Mouse (Mus musculus): Measurements from ENCODE around the gene H13. TPM values are rescaled to one million over a fixed set of nuclear protein-coding genes. Genes with fewer than 3 reads are reported as not detected.

The H13 gene
- total and polyA plus RNA-seq, 2 experiments from 2014 or later: 162 to 196 TPM

- DNase-seq (ENCODE audit: low spot score) (peak; percentile 78), ATAC-seq (peak; percentile 55; the same call in 1 of the 2 replicates)
- Histone ChIP-seq H3K27me3 (ENCODE audit: insufficient read depth, low read length) (no peaks in the 10 kb centered on the region), H3K9ac (replicated peaks; ENCODE audit: low read length) (peak overlapping the region; percentile 91), H3K4me1 (ENCODE audit: insufficient read depth, low read length) (peaks cover 14% of the 10 kb centered on the region; the same call in 1 of the 2 replicates), H3K9me3 (ENCODE audit: low read length) (no peaks in the 10 kb centered on the region), H3K4me2 (ENCODE audit: low read depth, low read length) (peak overlapping the region; percentile 74), H3K4me3 (ENCODE audit: low read length) (peak overlapping the region; percentile 87), H3K36me3 (ENCODE audit: insufficient read depth, low read length) (0 out of 2 replicates have a peak, but pooled peaks cover 2% of the 10 kb centered on the region), H3K27ac (0 out of 2 replicates have a peak overlapping the region, but pooled peaks have one; percentile 97)
- 20% methylated on average over 5 of the region's 5 CpGs for WGBS
- TF ChIP-seq CTCF (IDR thresholded peaks at IDR 0.05; ENCODE audit: low read depth): peak; percentile 73
Measured at GRCm38 (mm10) chr2:152671642-152671999, 2.4 kb downstream of the H13 start.

GRCm38 (mm10) chr2:152672166-152672565, 2.9 kb downstream of the H13 start:
- Histone ChIP-seq H3K9ac (replicated peaks; ENCODE audit: low read length) (peak overlapping the region; percentile 31; the same call in 1 of the 2 replicates), H3K27ac (no peak overlapping the region), H3K27me3 (ENCODE audit: insufficient read depth, low read length) (no peaks in the 10 kb centered on the region), H3K4me3 (ENCODE audit: low read length) (peak overlapping the region; percentile 87), H3K4me1 (ENCODE audit: insufficient read depth, low read length) (peaks cover 14% of the 10 kb centered on the region; the same call in 1 of the 2 replicates), H3K9me3 (ENCODE audit: low read length) (no peaks in the 10 kb centered on the region), H3K36me3 (ENCODE audit: insufficient read depth, low read length) (peaks cover 8% of the 10 kb centered on the region; the same call in 1 of the 2 replicates), H3K4me2 (ENCODE audit: low read depth, low read length) (peak overlapping the region; percentile 74)
- no peak for TF ChIP-seq CTCF (IDR thresholded peaks at IDR 0.05; ENCODE audit: low read depth)
- ATAC-seq (no peak), DNase-seq (ENCODE audit: low spot score) (no peak)
- WGBS: 74% methylated on average over 12 of the region's 12 CpGs

GRCm38 (mm10) chr2:152674148-152674547, 4.9 kb downstream of the H13 start:
- no peaks in the 10 kb centered on the region for H3K9me3 ChIP-seq (ENCODE audit: low read length)
- WGBS: 75% methylated on average over 11 of the region's 11 CpGs
- H3K27me3 ChIP-seq (ENCODE audit: insufficient read depth, low read length): no peaks in the 10 kb centered on the region
- H3K27ac ChIP-seq: no peak overlapping the region
- 0 out of 2 replicates have a peak overlapping the region, but pooled peaks have one; percentile 13 for H3K4me2 ChIP-seq (ENCODE audit: low read depth, low read length)
- peaks cover 14% of the 10 kb centered on the region; the same call in 1 of the 2 replicates for H3K4me1 ChIP-seq (ENCODE audit: insufficient read depth, low read length)
- TF ChIP-seq CTCF (IDR thresholded peaks at IDR 0.05; ENCODE audit: low read depth): no peak
- no peak for DNase-seq (ENCODE audit: low spot score)
- H3K4me3 ChIP-seq (ENCODE audit: low read length): no peak overlapping the region
- H3K36me3 ChIP-seq (ENCODE audit: insufficient read depth, low read length): peaks cover 20% of the 10 kb centered on the region
- ATAC-seq: no peak
- H3K9ac ChIP-seq (replicated peaks; ENCODE audit: low read length): no peak overlapping the region

GRCm38 (mm10) chr2:152675252-152675791, 6.1 kb downstream of the H13 start:
- H3K36me3 ChIP-seq (ENCODE audit: insufficient read depth, low read length): peaks cover 21% of the 10 kb centered on the region

GRCm38 (mm10) chr2:152678302-152678701, 9.0 kb downstream of the H13 start:
- Histone ChIP-seq H3K27ac (no peak overlapping the region), H3K9me3 (ENCODE audit: low read length) (no peaks in the 10 kb centered on the region), H3K9ac (replicated peaks; ENCODE audit: low read length) (no peak overlapping the region), H3K27me3 (ENCODE audit: insufficient read depth, low read length) (no peaks in the 10 kb centered on the region), H3K4me2 (ENCODE audit: low read depth, low read length) (no peak overlapping the region), H3K36me3 (ENCODE audit: insufficient read depth, low read length) (peaks cover 51% of the 10 kb centered on the region), H3K4me1 (ENCODE audit: insufficient read depth, low read length) (no peaks in the 10 kb centered on the region), H3K4me3 (ENCODE audit: low read length) (no peak overlapping the region)
- 39% methylated on average over 3 of the region's 3 CpGs for WGBS
- peak; percentile 44 for ATAC-seq
- peak; percentile 85 for DNase-seq (ENCODE audit: low spot score)
- peak; percentile 83 for TF ChIP-seq CTCF (IDR thresholded peaks at IDR 0.05; ENCODE audit: low read depth)

More at GRCm38 (mm10) chr2:152675252-152675791, 6.1 kb downstream of the H13 start:
- no peak overlapping the region for H3K4me3 ChIP-seq (ENCODE audit: low read length)
- H3K4me1 ChIP-seq (ENCODE audit: insufficient read depth, low read length): peaks cover 14% of the 10 kb centered on the region; the same call in 1 of the 2 replicates
- no peak overlapping the region for H3K27ac ChIP-seq
- H3K9ac ChIP-seq (replicated peaks; ENCODE audit: low read length): no peak overlapping the region
- TF ChIP-seq CTCF (IDR thresholded peaks at IDR 0.05; ENCODE audit: low read depth): no peak
- no peak overlapping the region for H3K4me2 ChIP-seq (ENCODE audit: low read depth, low read length)
- ATAC-seq: no peak
- no peak for DNase-seq (ENCODE audit: low spot score)
- H3K9me3 ChIP-seq (ENCODE audit: low read length): no peaks in the 10 kb centered on the region
- 83% methylated on average over 13 of the region's 13 CpGs for WGBS
- no peaks in the 10 kb centered on the region for H3K27me3 ChIP-seq (ENCODE audit: insufficient read depth, low read length)

GRCm38 (mm10) chr2:152678925-152679324, 9.7 kb downstream of the H13 start:
- no peak for TF ChIP-seq CTCF (IDR thresholded peaks at IDR 0.05; ENCODE audit: low read depth)
- 58% methylated on average over 5 of the region's 5 CpGs for WGBS
- Histone ChIP-seq H3K4me3 (ENCODE audit: low read length) (no peak overlapping the region), H3K4me2 (ENCODE audit: low read depth, low read length) (no peak overlapping the region), H3K27me3 (ENCODE audit: insufficient read depth, low read length) (no peaks in the 10 kb centered on the region), H3K9ac (replicated peaks; ENCODE audit: low read length) (no peak overlapping the region), H3K9me3 (ENCODE audit: low read length) (no peaks in the 10 kb centered on the region), H3K27ac (0 out of 2 replicates have a peak overlapping the region, but pooled peaks have one; percentile 54), H3K4me1 (ENCODE audit: insufficient read depth, low read length) (no peaks in the 10 kb centered on the region), H3K36me3 (ENCODE audit: insufficient read depth, low read length) (peaks cover 57% of the 10 kb centered on the region)
- ATAC-seq (no peak), DNase-seq (ENCODE audit: low spot score) (no peak)
